Mouse (Mus musculus) mesoderm, embryonic 11.5 days (tissue): Measurements from ENCODE around the gene Dazap1.

Source experiments
- DNase-seq: peaks from one replicate; pipeline ENCODE4 v3.0.0-alpha.2; 2012; ENCODE audit warnings: low read depth, low spot score

The Dazap1 gene

GRCm38 (mm10) chr10:80271186-80271843, 10.0 kb downstream of the Dazap1 start:
- DNase-seq, result no peak

GRCm38 (mm10) chr10:80271870-80272585, 10.7 kb downstream of the Dazap1 start:
- DNase-seq, result no peak

GRCm38 (mm10) chr10:80273847-80274246, 12.6 kb downstream of the Dazap1 start:
- DNase-seq, result no peak

- no peak for DNase-seq
Observed at GRCm38 (mm10) chr10:80276238-80276637, 15.0 kb downstream of the Dazap1 start.

GRCm38 (mm10) chr10:80278390-80278789, 17.1 kb downstream of the Dazap1 start:
- no peak for DNase-seq

- no peak for DNase-seq
Observed at GRCm38 (mm10) chr10:80279273-80279672, 18.0 kb downstream of the Dazap1 start.

- no peak for DNase-seq
Observed at GRCm38 (mm10) chr10:80281304-80281703, 20.0 kb downstream of the Dazap1 start.

GRCm38 (mm10) chr10:80281921-80282371, 20.7 kb downstream of the Dazap1 start:
- no peak for DNase-seq

- DNase-seq, result no peak
Observed at GRCm38 (mm10) chr10:80282481-80283441, 21.5 kb downstream of the Dazap1 start.

GRCm38 (mm10) chr10:80285222-80286070, 24.2 kb downstream of the Dazap1 start:
- DNase-seq, result no peak

GRCm38 (mm10) chr10:80288097-80288496, 26.8 kb downstream of the Dazap1 start:
- no peak for DNase-seq

- no peak for DNase-seq
Observed at GRCm38 (mm10) chr10:80288657-80289056, 27.4 kb downstream of the Dazap1 start.

GRCm38 (mm10) chr10:80292251-80293146, 31.2 kb downstream of the Dazap1 start, which contains the start of gene Rps15:
Gene Rps15 (plus strand): TSS chr10:80292453.
- DNase-seq, result peak; percentile 97

GRCm38 (mm10) chr10:80293325-80293724, 32.0 kb downstream of the Dazap1 start:
- no peak for DNase-seq

- no peak for DNase-seq
Observed at GRCm38 (mm10) chr10:80294311-80294710, 33.0 kb downstream of the Dazap1 start.

GRCm38 (mm10) chr10:80294788-80295303, 33.6 kb downstream of the Dazap1 start:
- DNase-seq, result no peak

- DNase-seq, result peak; percentile 84
Observed at GRCm38 (mm10) chr10:80295618-80296425, 34.5 kb downstream of the Dazap1 start, which contains the start of gene Apc2. Gene Apc2 (plus strand): TSS chr10:80295977.

- no peak for DNase-seq
Observed at GRCm38 (mm10) chr10:80296824-80297223, 35.5 kb downstream of the Dazap1 start.
